Comparison of ENCODE assay signal across 7 mouse cellular contexts in genomic region chr1:101902154-101902825, GRCm38 (mm10).
A peak's percentile ranks its signal among the peaks of the same experiment; 100 is the strongest.
DNase-seq lines count a peak whose midpoint lies in the region; ATAC-seq lines count a peak whose summit lies in the region.

No protein-coding gene starts in this region.

- peak; percentile 100 for ATAC-seq in granulocyte monocyte progenitor cell, adult 5-6 weeks (replicated peaks; ENCODE audit: poor library complexity, severe bottlenecking)
- ATAC-seq in inflammation-experienced regulatory T-cells, adult 6 months = peak; percentile 91

- peak; percentile 2 to 4 for DNase-seq in CD8-positive naive resting alpha-beta T cell, adult 2 months (ENCODE audit: low read depth in 2 of 2, low spot score in 2 of 2)
- DNase-seq in adrenal gland, adult 2 months = peak; percentile 3
- peak; percentile 25 for DNase-seq in lung, postnatal 36 days
- peak; percentile 23 to 55 for DNase-seq in natural killer cell, adult 2 months (ENCODE audit: low spot score in 2 of 2)
- peak; percentile 58 to 61 for DNase-seq in spleen, postnatal 36 days (ENCODE audit: low spot score in 2 of 2)

Comparison
In these comparisons a context has a peak if more than half of its experiments do, and no peak if none do; other contexts are left out.
1. Peak in every context shown above with its lines: DNase-seq and ATAC-seq.
2. DNase-seq: peak in every context shown above with its lines; median percentile 60 in spleen, postnatal 36 days; 39 in natural killer cell, adult 2 months; 25 in lung, postnatal 36 days; 3 in CD8-positive naive resting alpha-beta T cell, adult 2 months; 3 in adrenal gland, adult 2 months.